Mouse (Mus musculus): ENCODE measurements at regions not wholly inside any gene's neighbourhood (a gene's known extent, or its start where the extent isn't known, plus 50 kb on each side); places are given as distances from the start of the nearest gene placed in this dataset.

- no peak overlapping the region for H3K27ac ChIP-seq (ENCODE audit: control insufficient read depth, insufficient read depth, low read depth, low read length)
- H3K4me1 ChIP-seq (ENCODE audit: control insufficient read depth, insufficient read depth, low read length) = no peaks in the 10 kb centered on the region
Measured at GRCm38 (mm10) chr12:117397512-117397911, 118.8 kb upstream of the Rapgef5 start.

DNA sequence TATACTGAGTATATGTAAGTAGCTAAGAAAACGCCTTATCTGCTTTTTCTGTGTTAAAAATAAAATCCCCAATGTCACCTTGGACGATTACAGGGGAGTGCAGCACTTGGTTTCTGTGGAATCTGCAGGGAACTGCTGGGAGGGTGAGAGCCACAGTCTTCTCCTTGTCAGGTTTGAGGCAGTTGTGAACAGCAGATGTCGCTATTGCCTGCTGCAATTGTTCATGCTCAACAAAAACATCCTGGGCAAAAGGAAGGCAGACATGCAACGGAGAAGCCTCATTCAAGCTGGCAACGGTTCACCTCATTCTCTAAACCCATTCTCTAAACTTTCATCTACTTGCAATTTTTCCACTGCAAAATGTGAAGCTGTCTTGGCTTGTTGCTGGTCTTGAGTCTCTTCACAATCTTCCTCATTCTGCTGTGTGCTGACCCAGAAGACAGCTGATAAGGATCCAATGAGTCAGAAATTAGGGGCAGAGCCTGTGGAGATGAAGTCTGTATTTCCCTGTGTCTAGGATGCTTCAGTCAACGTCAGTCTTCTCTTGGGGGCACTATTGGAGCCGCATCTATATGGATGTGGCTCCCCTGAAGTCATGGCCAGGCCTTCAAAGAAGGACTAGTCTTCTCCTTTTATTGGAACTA is 112.6 kb upstream of the Rapgef5 start:
- no peaks in the 10 kb centered on the region for H3K27me3 ChIP-seq (ENCODE audit: control insufficient read depth, insufficient read depth, low read length)
- H3K27ac ChIP-seq (ENCODE audit: control insufficient read depth, insufficient read depth, low read depth, low read length) = no peak overlapping the region
- TF ChIP-seq CTCF (IDR thresholded peaks at IDR 0.05; ENCODE audit: control insufficient read depth, insufficient read depth, insufficient replicate concordance, low read depth, low read length) = peak; percentile 43; the same call in 1 of the 2 replicates
- no peak for TF ChIP-seq POLR2A (IDR thresholded peaks at IDR 0.05; ENCODE audit: control insufficient read depth, low read depth, low read length)
- no peak overlapping the region for H3K4me3 ChIP-seq (ENCODE audit: control insufficient read depth, low read depth, low read length)
- H3K4me1 ChIP-seq (ENCODE audit: control insufficient read depth, insufficient read depth, low read length) = no peaks in the 10 kb centered on the region
- no peaks in the 10 kb centered on the region for H3K36me3 ChIP-seq (ENCODE audit: control insufficient read depth, insufficient read depth, low read length)

More at GRCm38 (mm10) chr12:117397512-117397911, 118.8 kb upstream of the Rapgef5 start:
- Histone ChIP-seq H3K27me3 (ENCODE audit: control insufficient read depth, insufficient read depth, low read length) (no peaks in the 10 kb centered on the region), H3K4me3 (ENCODE audit: control insufficient read depth, low read depth, low read length) (no peak overlapping the region), H3K36me3 (ENCODE audit: control insufficient read depth, insufficient read depth, low read length) (no peaks in the 10 kb centered on the region)
- TF ChIP-seq CTCF (IDR thresholded peaks at IDR 0.05; ENCODE audit: control insufficient read depth, insufficient read depth, insufficient replicate concordance, low read depth, low read length) (no peak), POLR2A (IDR thresholded peaks at IDR 0.05; ENCODE audit: control insufficient read depth, low read depth, low read length) (no peak)

DNA sequence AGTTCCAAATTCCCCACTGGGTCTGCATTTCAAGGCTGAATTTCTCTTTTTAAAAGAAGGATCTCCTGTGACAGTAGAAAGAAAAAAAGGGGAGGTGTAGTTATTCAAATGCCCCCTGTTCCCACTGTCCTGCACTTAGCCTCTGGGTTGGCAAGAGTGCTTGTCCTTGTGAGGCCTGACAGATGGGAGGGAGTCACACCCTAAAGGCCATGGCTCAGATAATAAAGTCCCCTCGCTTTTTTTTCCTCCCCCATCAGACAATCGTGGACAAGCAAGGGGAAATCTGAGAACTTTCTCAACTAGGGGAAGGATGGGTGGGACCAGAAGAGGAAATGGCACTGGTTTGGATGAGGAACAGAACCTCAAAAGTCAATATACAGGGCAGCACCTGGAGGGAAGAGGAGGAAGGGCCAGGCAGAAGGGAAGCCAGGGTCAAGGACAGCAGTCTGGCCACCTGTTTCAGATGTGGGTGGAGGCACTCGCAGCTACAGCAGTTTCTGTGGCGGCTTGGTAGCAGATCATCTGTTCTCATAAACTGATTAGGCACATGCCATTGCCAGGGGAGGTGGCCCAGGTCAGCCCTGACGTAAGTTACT is 112.0 kb upstream of the Rapgef5 start:
- Histone ChIP-seq H3K4me1 (ENCODE audit: control insufficient read depth, insufficient read depth, low read length) (no peaks in the 10 kb centered on the region), H3K27me3 (ENCODE audit: control insufficient read depth, insufficient read depth, low read length) (no peaks in the 10 kb centered on the region), H3K27ac (ENCODE audit: control insufficient read depth, insufficient read depth, low read depth, low read length) (no peak overlapping the region), H3K36me3 (ENCODE audit: control insufficient read depth, insufficient read depth, low read length) (no peaks in the 10 kb centered on the region), H3K4me3 (ENCODE audit: control insufficient read depth, low read depth, low read length) (no peak overlapping the region)
- no peak for TF ChIP-seq CTCF (IDR thresholded peaks at IDR 0.05; ENCODE audit: control insufficient read depth, insufficient read depth, insufficient replicate concordance, low read depth, low read length)
- no peak for TF ChIP-seq POLR2A (IDR thresholded peaks at IDR 0.05; ENCODE audit: control insufficient read depth, low read depth, low read length)

- no peak overlapping the region for H3K4me3 ChIP-seq (ENCODE audit: control insufficient read depth, low read depth, low read length)
- TF ChIP-seq CTCF (IDR thresholded peaks at IDR 0.05; ENCODE audit: control insufficient read depth, insufficient read depth, insufficient replicate concordance, low read depth, low read length) = no peak
- no peak for TF ChIP-seq POLR2A (IDR thresholded peaks at IDR 0.05; ENCODE audit: control insufficient read depth, low read depth, low read length)
- H3K27me3 ChIP-seq (ENCODE audit: control insufficient read depth, insufficient read depth, low read length) = no peaks in the 10 kb centered on the region
- H3K36me3 ChIP-seq (ENCODE audit: control insufficient read depth, insufficient read depth, low read length) = no peaks in the 10 kb centered on the region
- H3K27ac ChIP-seq (ENCODE audit: control insufficient read depth, insufficient read depth, low read depth, low read length) = no peak overlapping the region
- H3K4me1 ChIP-seq (ENCODE audit: control insufficient read depth, insufficient read depth, low read length) = no peaks in the 10 kb centered on the region
Measured at GRCm38 (mm10) chr12:117406832-117407231, 109.4 kb upstream of the Rapgef5 start.

DNA sequence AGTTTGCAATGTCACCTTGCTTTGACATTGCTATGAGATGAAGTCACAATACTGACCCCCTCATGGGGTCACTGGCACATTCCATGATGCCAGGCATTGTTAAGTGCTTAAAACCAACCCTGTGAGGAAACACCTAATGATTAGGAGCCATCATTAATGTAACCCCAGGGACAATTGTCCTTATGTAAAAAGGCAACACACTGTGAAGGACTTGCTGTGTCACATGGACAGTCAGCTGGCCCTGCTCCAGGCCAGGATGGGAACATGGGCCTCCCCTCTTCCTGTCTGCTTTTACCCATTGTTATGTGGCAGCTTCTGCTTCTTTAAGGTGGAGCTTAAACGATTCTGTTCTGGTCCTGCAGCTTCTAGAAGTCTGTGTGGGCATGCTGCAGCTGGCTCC is 105.7 kb upstream of the Rapgef5 start:
- Histone ChIP-seq H3K4me3 (ENCODE audit: control insufficient read depth, low read depth, low read length) (peak overlapping the region; percentile 14; the same call in 1 of the 2 replicates), H3K36me3 (ENCODE audit: control insufficient read depth, insufficient read depth, low read length) (no peaks in the 10 kb centered on the region), H3K27me3 (ENCODE audit: control insufficient read depth, insufficient read depth, low read length) (no peaks in the 10 kb centered on the region), H3K27ac (ENCODE audit: control insufficient read depth, insufficient read depth, low read depth, low read length) (no peak overlapping the region), H3K4me1 (ENCODE audit: control insufficient read depth, insufficient read depth, low read length) (no peaks in the 10 kb centered on the region)
- TF ChIP-seq POLR2A (IDR thresholded peaks at IDR 0.05; ENCODE audit: control insufficient read depth, low read depth, low read length) (no peak), CTCF (IDR thresholded peaks at IDR 0.05; ENCODE audit: control insufficient read depth, insufficient read depth, insufficient replicate concordance, low read depth, low read length) (no peak)

DNA sequence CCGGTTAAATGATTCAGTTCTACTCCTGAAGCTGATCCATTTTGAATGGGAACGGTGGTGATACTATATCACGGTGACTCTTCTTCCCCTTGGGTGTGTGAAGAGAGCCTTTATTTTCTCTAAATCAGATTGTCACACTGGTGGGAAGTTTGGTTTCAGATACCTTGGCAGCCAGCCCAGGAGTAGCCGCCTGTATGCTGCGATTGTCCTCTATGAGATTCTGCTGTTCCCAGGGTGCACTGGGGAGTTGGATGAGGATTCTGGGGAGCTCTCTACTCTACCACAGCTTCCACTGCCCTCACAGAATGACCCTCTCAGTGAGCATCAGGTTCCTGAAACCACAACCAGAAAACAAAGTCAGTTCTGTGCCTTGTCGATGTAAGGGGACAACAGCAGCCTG is 104.0 kb upstream of the Rapgef5 start:
- no peaks in the 10 kb centered on the region for H3K4me1 ChIP-seq (ENCODE audit: control insufficient read depth, insufficient read depth, low read length)
- no peaks in the 10 kb centered on the region for H3K36me3 ChIP-seq (ENCODE audit: control insufficient read depth, insufficient read depth, low read length)
- H3K4me3 ChIP-seq (ENCODE audit: control insufficient read depth, low read depth, low read length) = no peak overlapping the region
- no peaks in the 10 kb centered on the region for H3K27me3 ChIP-seq (ENCODE audit: control insufficient read depth, insufficient read depth, low read length)
- TF ChIP-seq CTCF (IDR thresholded peaks at IDR 0.05; ENCODE audit: control insufficient read depth, insufficient read depth, insufficient replicate concordance, low read depth, low read length) (no peak), POLR2A (IDR thresholded peaks at IDR 0.05; ENCODE audit: control insufficient read depth, low read depth, low read length) (no peak)
- H3K27ac ChIP-seq (ENCODE audit: control insufficient read depth, insufficient read depth, low read depth, low read length) = no peak overlapping the region

- Histone ChIP-seq H3K27me3 (ENCODE audit: control insufficient read depth, insufficient read depth, low read length) (no peaks in the 10 kb centered on the region), H3K4me3 (ENCODE audit: control insufficient read depth, low read depth, low read length) (no peak overlapping the region), H3K36me3 (ENCODE audit: control insufficient read depth, insufficient read depth, low read length) (no peaks in the 10 kb centered on the region), H3K27ac (ENCODE audit: control insufficient read depth, insufficient read depth, low read depth, low read length) (no peak overlapping the region), H3K4me1 (ENCODE audit: control insufficient read depth, insufficient read depth, low read length) (no peaks in the 10 kb centered on the region)
- TF ChIP-seq POLR2A (IDR thresholded peaks at IDR 0.05; ENCODE audit: control insufficient read depth, low read depth, low read length) (no peak), CTCF (IDR thresholded peaks at IDR 0.05; ENCODE audit: control insufficient read depth, insufficient read depth, insufficient replicate concordance, low read depth, low read length) (no peak)
Measured at GRCm38 (mm10) chr12:117412779-117413505, 103.3 kb upstream of the Rapgef5 start.
